Mouse (Mus musculus) spleen, adult 2 months (tissue): ENCODE data around the gene Tcirg1.
A peak's percentile ranks its signal among the peaks of the same experiment; 100 is the strongest.

Experiments used
- CTCF ChIP-seq: fragments of 200-500 bp; IDR thresholded peaks from 2 replicates; pipeline ENCODE4 v1.5.1; 2011; ENCODE audit warnings: mild to moderate bottlenecking, inconsistent platforms; ENCODE audit not compliant: insufficient read depth, insufficient read length, insufficient replicate concordance; ENCODE audit errors: extremely low read depth
- POLR2A ChIP-seq: fragments of 200-500 bp; IDR thresholded peaks from 2 replicates; pipeline ENCODE4 v1.6.1; 2011; ENCODE audit warnings: low read depth, low read length, inconsistent platforms

- TF ChIP-seq CTCF (no peak), POLR2A (peak; percentile 23; the same call in 1 of the 2 replicates)
Observed at GRCm38 (mm10) chr19:3942986-3943735, 36.2 kb upstream of the Tcirg1 start.
